Mouse (Mus musculus) lung, adult 2 months (tissue): ENCODE results near the gene Kcnma1. TPM values are rescaled to one million over a fixed set of nuclear protein-coding genes. Genes with fewer than 3 reads are reported as not detected.
A peak's percentile ranks its signal among the peaks of the same experiment; 100 is the strongest.

ENCODE experiments used
- DNase-seq: peaks from one replicate; pipeline ENCODE4 v3.0.0; 2022
- H3K4me1 ChIP-seq: fragments of 200-500 bp; 2 replicates; pipeline ENCODE4 v1.6.1; 2011; ENCODE audit warnings: low read length; ENCODE audit not compliant: control insufficient read depth, insufficient read depth
- H3K4me3 ChIP-seq: fragments of 200-500 bp; replicated peaks from 2 replicates; pipeline ENCODE3; 2011; ENCODE audit warnings: low read depth, mild to moderate bottlenecking, control low read depth, low read length; ENCODE audit errors: extremely low read depth
- CTCF ChIP-seq: fragments of 200-500 bp; IDR thresholded peaks from 2 replicates; pipeline ENCODE4 v1.5.1; 2011; ENCODE audit warnings: mild to moderate bottlenecking, low read length, control low read depth; ENCODE audit not compliant: insufficient read depth
- POLR2A ChIP-seq: fragments of 200-500 bp; IDR thresholded peaks from 2 replicates; pipeline ENCODE4 v1.6.1; 2011; ENCODE audit warnings: low read depth, mild to moderate bottlenecking, control low read depth, low read length, borderline replicate concordance; ENCODE audit errors: extremely low read depth
- WGBS: fragments of 180-500 bp; shearing (Covaris S2); methylation state at CpG from one replicate; pipeline ENCODE4 v1.1.7; 2018; 5-methylcytosine and 5-hydroxymethylcytosine counted together
- polyA plus RNA-seq: library from polyadenylated mRNA; depleted of rRNA; stranded (reverse); fragments of >200 nt; gene quantifications from 2 replicates; pipeline ENCODE4 v1.2.3, GENCODE M21; 2012

Gene Kcnma1
- polyA plus RNA-seq, 1 experiment: 1.6 TPM

DNA sequence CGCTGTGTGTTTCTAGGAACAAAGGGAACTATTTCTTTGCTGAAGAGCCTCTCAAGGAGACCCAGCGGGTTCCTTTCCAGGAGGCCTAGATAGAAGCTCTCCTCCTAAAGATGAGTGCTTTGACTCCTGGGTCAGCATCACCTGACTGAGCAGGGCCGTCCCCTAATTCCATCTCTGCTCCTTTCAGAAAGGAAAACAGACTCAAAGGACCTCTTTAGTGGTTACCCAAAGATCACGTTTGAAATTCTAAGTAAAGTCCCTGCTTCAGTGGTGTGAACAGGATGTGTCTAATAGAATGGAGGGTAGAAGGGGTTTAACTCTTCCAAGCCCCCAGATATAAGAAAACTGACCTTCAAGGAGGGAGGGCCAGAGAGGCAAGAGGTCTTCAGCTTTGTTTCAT lies 411.4 kb downstream of the Kcnma1 start:
- no peaks in the 10 kb centered on the region for H3K4me1 ChIP-seq
- no peak for DNase-seq
- no peak overlapping the region for H3K4me3 ChIP-seq
- WGBS: 35% methylated on average over 4 of the region's 4 CpGs
- TF ChIP-seq POLR2A (no peak), CTCF (no peak)

DNA sequence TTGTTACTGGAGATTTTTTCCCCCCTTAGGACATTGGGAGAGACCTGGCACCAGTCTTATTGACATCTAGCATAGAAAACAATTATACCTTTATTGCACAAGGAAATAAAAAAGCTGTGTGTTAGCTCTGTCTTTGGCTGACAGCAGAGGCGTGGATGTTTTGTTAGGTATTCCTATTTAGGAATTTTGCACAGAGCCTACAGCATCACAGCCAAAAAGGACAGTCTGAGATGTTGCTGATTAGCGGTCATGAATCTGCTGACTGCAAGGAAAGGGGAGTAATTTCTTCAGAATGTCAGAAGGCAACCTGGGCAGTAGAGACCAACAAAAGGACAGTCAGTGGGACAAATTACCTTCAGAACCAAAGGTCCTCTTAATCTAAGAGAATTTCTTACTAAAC lies 412.2 kb downstream of the Kcnma1 start:
- TF ChIP-seq POLR2A (no peak), CTCF (no peak)
- 75% methylated on average over 2 of the region's 2 CpGs for WGBS

DNA sequence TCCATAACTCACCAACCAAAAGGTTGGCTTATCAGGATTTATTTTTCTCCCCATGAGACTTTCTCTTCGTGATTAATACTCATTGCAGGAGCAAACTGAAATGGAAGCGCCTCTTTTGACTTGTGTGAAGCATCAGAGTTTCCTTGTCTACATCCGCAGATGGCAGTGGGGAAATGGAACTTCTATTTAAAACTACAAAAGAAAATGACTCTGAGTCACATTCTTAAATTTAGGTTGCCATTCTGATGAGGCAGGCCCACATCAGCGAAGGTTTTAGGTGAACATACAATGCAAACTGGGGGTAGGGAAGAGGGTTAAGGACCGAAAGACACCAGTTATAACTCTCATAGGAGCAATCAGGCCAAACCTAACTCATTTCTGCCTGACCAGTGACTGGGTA lies 419.7 kb downstream of the Kcnma1 start:
- DNase-seq: no peak
- no peak overlapping the region for H3K4me3 ChIP-seq
- 76% methylated on average over 5 of the region's 5 CpGs for WGBS
- TF ChIP-seq POLR2A: no peak
- TF ChIP-seq CTCF: no peak
- H3K4me1 ChIP-seq: no peaks in the 10 kb centered on the region

More for the DNA sequence above, 412.2 kb downstream of the Kcnma1 start:
- no peak overlapping the region for H3K4me3 ChIP-seq
- DNase-seq: no peak
- H3K4me1 ChIP-seq: no peaks in the 10 kb centered on the region

DNA sequence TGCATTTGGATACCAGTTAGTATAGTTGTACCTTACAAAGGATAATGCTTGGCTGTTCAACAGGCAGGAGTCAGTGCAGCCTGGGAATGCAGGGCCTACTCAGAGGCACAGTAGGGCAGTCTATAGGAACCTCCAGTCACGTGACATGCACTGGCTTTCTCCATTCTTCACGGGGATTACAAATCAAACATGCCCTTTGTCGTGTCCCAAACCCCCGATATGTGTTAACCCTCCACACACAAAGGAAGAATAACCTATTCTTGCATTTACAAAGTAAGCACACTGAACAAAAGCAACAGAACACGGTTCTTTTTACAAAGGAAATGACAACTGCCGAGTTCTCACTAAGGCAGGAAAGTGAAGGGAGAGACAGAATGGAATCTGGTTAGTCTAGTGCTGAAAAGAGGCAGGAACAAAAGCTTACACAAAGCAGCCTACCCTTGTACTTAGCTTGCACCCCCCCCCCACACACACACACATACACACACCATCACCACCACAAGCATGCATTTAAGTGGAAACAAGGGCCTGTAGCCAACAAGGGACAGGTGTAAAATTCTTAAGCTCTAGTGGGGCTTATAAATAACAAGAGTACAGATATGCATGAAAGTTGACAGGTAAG lies 421.4 kb downstream of the Kcnma1 start:
- Histone ChIP-seq H3K4me3 (no peak overlapping the region), H3K4me1 (no peaks in the 10 kb centered on the region)
- no peak for TF ChIP-seq POLR2A
- TF ChIP-seq CTCF: no peak
- no peak for DNase-seq
- 37% methylated on average over 6 of the region's 6 CpGs for WGBS

DNA sequence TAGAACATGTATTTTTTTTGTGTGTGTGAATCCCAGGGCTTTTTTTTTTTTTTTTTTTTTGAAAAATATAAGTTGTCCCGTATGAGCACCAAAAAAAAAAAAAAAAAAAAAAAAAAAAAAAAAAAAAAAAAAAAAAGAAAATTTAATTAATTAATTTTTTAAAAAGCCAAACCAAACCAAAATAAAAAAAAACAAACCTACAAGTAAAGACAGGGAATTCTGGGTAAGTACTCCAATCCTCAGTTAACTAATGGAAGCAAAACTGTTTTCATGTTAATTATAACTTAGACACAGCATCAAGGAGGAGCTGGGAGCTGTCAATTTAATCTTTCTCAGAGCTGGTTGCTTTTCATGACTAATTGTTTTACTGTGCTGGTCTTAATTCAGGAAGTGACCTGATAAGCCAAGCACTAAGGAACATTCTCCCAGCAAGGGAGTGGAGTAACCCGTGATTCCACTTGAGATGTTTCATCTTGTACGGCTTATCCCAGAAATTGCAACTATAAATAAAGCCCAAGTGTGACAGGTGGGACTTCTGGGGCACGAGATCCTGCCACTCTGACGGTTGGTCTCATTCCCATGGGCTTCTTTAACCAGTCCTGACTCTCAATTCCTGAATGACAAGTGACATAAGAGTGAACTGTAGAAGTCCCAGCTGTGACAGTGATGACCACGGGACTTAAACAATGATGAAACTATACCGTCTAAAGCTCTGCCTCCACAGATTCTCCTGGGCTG lies 424.4 kb downstream of the Kcnma1 start:
- no peak for DNase-seq
- H3K4me3 ChIP-seq: no peak overlapping the region
- H3K4me1 ChIP-seq: no peaks in the 10 kb centered on the region
- TF ChIP-seq POLR2A (no peak), CTCF (no peak)
- WGBS: 43% methylated on average over 7 of the region's 7 CpGs

DNA sequence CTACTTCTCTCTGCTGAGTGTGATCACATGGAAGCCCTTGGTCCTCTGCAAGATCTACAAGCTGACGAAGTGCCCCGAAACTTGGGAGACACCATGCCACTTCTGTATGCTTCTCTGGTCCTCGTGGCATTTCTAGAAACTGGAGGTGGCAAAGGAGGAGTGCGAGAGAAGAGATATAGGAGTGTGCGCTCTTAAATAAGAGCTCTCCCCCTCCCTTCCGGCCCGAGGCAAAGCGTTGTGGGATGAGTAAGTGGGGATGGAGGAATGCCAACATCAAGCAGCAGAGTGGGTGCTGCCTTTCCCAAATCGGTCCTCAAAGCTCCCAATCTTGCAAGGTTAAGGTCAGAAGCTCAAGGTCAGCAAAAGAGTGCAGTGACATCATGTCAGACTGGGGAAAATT lies 426.8 kb downstream of the Kcnma1 start:
- TF ChIP-seq CTCF (no peak), POLR2A (no peak)
- Histone ChIP-seq H3K4me3 (no peak overlapping the region), H3K4me1 (no peaks in the 10 kb centered on the region)
- WGBS: 70% methylated on average over 9 of the region's 9 CpGs
- DNase-seq: no peak

DNA sequence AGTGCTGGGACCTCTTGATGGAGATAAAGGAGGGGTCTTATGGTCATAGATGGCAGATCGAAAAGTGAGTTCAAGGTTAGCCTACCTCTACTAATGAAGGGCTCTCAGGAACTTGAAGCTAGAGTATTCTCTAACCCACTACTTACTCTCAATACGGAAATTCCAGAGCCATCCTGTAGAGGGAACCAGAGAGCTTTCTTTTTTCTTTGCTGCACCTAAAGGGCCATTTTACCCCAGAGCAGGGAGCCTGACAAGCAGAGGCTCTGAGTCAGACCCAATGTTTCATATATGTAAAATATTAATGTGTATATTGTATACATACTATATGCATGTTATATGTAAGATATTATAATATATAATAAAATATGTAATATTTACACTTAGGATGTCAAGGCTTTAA lies 431.1 kb downstream of the Kcnma1 start:
- TF ChIP-seq POLR2A (no peak), CTCF (0 out of 2 replicates have a peak, but pooled peaks have one; percentile 21)
- no peak overlapping the region for H3K4me3 ChIP-seq
- 17% methylated on average over 2 of the region's 2 CpGs for WGBS
- H3K4me1 ChIP-seq: no peaks in the 10 kb centered on the region
- no peak for DNase-seq

DNA sequence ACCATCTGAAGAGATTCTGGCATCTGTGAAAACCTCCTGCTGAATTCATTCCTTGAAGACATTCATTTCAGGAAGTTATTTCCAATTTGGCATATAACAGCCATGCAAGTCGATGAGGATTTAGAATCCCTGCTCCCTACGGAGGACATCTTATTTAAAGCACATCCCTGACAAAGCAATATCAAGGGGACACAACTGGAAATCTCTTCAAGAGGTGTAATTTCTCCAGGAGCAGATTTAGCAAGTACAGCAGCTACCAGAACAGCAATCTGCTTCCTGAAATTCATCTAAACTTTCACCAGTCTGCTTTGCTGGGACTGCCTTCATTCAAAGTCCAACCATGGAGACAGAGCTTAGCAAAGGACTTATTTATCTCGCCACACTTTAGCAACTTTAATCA lies 433.0 kb downstream of the Kcnma1 start:
- no peak for DNase-seq
- H3K4me3 ChIP-seq: no peak overlapping the region
- no peaks in the 10 kb centered on the region for H3K4me1 ChIP-seq
- no peak for TF ChIP-seq CTCF
- TF ChIP-seq POLR2A: no peak
- WGBS: 69% methylated on average over 3 of the region's 3 CpGs

DNA sequence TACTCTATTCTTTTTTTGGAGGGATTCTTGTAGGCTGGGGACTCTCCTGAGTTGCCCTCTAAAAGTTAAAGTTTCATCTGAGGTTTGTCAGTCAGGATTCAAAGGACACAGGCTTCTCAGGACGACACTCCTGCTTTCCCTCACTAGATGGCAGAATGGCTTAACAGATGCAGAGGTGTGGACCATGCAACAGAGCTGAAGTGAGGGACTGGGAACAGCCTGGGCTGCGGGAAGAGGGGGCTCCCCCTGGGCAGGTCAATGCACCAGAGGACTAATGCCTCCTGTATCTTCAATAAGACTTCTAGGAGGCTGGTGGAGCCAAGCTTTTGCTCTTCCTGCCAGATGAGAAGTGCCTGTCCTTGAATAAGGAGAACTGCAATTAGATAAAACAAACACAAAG lies 438.3 kb downstream of the Kcnma1 start:
- Histone ChIP-seq H3K4me3 (no peak overlapping the region), H3K4me1 (no peaks in the 10 kb centered on the region)
- no peak for TF ChIP-seq CTCF
- no peak for TF ChIP-seq POLR2A
- no peak for DNase-seq
- 2% methylated on average over 2 of the region's 2 CpGs for WGBS

DNA sequence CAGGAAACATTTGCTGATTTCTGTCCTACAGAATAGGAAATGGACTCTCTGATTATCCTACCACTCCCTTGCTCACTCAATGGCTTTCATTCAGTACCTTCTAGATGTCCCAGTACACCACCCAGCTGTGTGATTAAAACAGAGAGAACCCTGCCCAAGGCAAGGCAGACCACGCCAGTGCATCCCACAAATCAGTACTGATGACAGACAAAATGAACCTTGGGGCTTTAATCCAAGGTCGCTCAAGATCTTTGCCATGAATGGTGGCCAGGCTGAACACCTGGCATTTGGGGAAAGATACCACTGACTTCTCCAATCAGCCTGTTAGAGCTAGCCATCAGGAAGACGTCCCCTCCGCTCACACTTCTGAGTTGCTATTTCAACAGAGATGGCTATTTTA lies 440.2 kb downstream of the Kcnma1 start:
- WGBS: 78% methylated on average over 4 of the region's 4 CpGs
- H3K4me3 ChIP-seq: no peak overlapping the region
- TF ChIP-seq POLR2A (no peak), CTCF (no peak)
- no peak for DNase-seq
- no peaks in the 10 kb centered on the region for H3K4me1 ChIP-seq

DNA sequence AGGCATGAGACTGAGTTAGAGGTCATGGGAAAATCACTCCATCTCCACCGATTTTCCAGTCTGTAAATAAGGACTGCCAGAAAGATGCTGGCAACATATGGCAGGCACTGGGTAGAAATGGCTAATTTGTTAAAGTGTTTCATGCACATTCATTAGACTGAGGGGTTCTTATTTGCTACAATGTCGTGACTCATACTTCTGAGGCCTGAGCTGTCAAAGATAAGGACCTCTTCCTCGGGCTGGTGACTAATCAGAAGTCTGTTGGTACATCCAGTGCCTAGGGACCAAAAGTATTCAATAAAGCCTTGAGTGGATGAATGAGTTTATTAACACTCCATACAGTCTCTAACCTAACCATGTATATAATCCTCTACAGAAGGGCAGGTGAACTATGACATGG lies 440.9 kb downstream of the Kcnma1 start:
- Histone ChIP-seq H3K4me3 (no peak overlapping the region), H3K4me1 (no peaks in the 10 kb centered on the region)
- WGBS: 49% methylated on average over 3 of the region's 3 CpGs
- DNase-seq: no peak
- no peak for TF ChIP-seq CTCF
- TF ChIP-seq POLR2A: no peak
